Mouse (Mus musculus) granulocyte monocyte progenitor cell, adult 5-6 weeks (primary cell): ENCODE results near the gene Zmiz1. TPM values are rescaled to one million over a fixed set of nuclear protein-coding genes. Genes with fewer than 3 reads are reported as not detected.

Experiments
- ATAC-seq: replicated peaks from 2 replicates; pipeline ENCODE4 v1.8.0; 2016; ENCODE audit warnings: mild to moderate bottlenecking, moderate TSS enrichment, inconsistent platforms; ENCODE audit not compliant: poor library complexity, severe bottlenecking
- total RNA-seq, 2 experiments: library from RNA; stranded (forward) in 1 of 2; stranded (reverse) in 1 of 2; fragments of 200-712, 200-1000 nt in 1 of 2; fragments of >200 nt in 1 of 2; fragmentation: Nextera tagmentation in 1 of 2; gene quantifications; 2 replicates each; pipeline ENCODE4 v1.2.3; 2014 to 2017

Gene Zmiz1
- total RNA-seq, 2 experiments from 2014 or later = 8.9 to 93.2 TPM

DNA sequence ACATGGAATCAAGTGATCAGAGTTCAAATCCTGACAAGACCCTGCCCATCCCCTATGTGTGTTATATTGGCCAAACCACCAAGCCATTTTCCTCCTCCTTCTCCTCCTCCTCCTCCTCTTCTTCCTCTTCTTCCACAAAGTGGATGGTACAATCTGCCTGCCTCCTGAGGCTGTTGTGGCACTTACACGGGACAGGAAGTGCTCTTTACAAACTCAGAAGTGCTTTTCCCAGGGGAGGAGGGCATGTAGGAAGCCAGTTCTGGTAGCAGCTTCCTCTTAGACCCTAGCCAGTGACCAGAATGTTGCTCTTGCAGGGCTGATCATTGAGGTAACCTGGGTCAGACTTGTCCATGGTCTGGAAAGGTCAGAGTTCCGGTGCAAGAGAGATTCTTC is 6.4 kb upstream of the Zmiz1 start:
- peak; percentile 21 for ATAC-seq

GRCm38 (mm10) chr14:25454066-25454760 is 4.8 kb upstream of the Zmiz1 start:
- no peak for ATAC-seq

- ATAC-seq = no peak
Observed at GRCm38 (mm10) chr14:25456666-25457433, 2.1 kb upstream of the Zmiz1 start.

DNA sequence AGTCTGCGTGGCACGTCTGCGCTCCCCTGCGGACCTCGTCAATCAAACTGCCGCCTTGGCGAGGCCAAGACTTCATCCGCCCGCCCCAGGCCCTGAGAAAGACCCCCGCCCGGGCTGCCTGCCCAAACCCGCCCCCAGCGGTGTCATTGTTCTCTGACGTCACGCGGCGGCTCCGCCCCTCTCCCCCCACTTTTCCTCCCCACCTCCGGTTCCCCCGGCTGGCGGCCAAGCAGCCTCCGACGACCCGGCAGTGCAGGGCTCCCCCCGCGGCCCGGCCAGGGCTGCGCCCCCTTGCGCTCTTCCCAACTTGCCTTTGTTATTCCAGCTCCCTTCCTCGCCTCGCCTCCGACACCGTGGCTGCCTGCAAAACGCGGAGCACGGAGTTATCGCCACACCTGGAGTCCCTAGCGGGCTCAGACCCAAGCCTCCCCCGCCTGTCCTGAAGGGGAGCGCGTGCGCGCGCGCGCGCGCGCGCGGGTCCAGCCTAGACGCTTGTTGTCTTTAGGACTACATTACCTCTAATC is 1.5 kb upstream of the Zmiz1 start:
- ATAC-seq = peak; percentile 55

DNA sequence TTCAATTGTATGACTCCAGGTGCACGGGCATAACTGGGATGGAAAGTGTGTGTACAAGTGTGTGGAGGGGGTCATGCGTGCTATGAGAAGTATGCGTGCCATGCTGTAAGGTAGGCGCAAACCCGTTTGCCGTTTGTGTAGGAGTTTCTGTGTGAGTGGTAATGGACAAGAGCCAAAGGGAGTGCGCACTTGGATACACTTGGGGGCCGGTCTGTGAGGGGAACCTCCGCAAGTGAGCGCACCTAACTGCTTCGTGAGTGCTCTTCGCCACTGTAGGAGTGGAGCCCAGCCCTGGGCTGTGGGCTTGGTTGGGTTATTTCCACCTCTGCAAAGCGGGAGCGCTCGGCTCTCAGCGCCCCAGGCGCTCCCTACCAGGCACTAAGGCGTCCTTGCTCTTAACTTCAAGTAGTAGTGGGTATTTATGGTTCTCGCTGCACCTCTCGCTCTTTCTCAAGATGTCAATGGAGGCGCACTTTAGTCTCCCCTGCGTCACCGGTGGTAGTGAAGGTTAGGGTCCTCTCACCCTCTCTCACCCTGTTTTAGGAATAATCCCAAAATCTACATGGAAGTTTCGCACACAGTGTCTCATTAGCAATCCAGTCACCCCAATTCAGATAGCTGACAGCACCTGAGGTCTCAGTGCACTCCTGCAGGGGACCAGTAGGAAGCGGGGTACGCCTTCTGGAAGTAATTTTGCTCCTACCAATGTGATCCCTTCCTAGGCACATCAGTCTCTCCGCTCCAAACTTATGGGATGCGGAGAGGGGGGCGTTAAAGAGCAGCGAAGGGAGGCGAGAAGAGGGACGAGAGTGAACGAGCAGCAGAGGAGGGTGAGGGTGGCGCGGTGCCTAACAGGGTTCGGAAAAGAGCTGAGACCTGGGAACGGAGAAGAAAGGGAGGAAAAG is 622 bp upstream of the Zmiz1 start:
- no peak for ATAC-seq

DNA sequence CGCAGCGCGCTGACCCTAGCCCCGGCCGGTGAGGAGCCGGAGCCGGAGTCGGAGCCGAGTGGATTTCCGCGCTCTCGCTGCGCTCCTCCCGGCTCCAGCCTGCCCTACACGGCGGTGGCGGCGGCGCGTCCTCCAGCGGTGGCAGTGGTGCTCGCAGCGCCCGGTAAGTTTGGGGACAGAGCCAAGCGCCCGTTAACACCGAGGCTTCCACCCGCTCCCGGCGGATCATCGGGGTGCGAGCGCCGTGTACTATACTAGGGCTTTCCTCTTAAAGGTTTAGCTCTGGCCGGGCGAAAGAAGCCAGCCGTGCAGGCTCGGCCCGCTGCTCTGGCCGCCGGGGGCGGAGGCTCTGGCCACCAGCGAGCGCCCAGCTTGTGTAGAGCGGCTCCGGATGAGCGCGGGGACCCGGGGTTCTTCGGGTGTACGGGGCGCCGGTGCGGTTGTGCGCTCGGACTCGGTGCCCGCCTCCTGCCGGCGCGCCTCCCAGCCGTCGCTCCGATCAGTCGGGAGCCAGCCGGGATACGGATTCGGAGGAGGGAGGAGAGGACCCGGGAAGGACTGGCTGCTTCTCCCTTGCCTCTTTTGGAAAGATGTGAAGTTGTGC is 511 bp downstream of the Zmiz1 start:
- peak; percentile 0; the same call in 1 of the 2 replicates for ATAC-seq

GRCm38 (mm10) chr14:25459998-25460800 is 1.2 kb downstream of the Zmiz1 start:
- peak; percentile 15 for ATAC-seq

GRCm38 (mm10) chr14:25460801-25461675 is 2.1 kb downstream of the Zmiz1 start:
- peak; percentile 32 for ATAC-seq

DNA sequence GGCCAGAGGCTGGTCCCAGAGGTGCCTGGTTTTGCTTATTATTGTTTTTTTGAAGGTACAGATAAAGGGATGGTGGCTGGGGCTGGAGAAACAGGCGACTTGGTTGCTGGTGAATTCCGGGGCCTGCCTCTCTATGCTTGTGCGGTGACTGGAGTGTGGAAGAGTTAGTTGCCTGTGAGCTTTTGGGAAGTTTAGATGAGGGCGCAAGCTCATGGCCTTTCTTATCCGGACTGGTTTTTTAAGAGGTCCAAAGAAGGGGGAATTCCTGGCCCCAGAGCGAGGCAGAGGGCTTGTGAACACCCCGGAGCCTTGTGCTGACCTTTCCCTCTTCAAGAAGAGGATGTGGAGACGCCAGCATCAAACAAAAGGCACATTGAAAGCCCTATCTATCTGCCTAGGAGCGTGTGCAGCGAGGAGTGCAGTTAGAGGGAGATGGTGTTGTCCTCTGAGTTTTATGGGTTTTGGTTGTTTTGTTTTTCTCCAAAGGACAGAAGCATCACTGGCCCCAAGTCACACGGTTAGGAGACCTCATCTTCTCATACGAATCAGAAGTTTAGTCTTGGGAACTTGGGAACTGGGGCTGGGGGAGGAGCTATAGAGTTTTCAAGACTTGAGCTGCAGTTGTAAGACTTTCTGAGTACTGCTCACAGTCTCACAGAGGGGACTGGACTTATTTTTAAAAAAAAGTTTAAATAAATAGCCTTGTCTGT is 2.8 kb downstream of the Zmiz1 start:
- no peak for ATAC-seq

DNA sequence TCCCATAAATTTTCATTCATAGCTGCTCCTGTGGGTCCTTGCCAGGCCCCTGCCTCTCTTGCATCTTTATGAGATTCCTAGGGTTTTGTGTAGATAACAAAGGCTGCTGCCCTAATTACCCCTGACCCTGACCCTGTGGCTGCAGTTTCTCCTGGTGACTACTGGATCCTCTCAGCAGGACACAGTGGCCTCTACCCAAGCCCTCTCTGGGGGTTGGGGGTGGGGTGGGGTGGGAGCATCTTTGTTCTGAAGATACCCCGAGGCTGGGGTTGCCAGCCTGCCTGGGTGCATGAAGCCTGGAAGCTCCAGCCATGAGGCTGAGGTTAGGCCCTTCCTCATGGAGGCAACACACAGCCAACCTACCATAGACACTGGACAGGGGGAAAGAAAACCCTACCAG is 4.0 kb downstream of the Zmiz1 start:
- no peak for ATAC-seq

- no peak for ATAC-seq
Observed at GRCm38 (mm10) chr14:25463919-25464318, 4.9 kb downstream of the Zmiz1 start.

DNA sequence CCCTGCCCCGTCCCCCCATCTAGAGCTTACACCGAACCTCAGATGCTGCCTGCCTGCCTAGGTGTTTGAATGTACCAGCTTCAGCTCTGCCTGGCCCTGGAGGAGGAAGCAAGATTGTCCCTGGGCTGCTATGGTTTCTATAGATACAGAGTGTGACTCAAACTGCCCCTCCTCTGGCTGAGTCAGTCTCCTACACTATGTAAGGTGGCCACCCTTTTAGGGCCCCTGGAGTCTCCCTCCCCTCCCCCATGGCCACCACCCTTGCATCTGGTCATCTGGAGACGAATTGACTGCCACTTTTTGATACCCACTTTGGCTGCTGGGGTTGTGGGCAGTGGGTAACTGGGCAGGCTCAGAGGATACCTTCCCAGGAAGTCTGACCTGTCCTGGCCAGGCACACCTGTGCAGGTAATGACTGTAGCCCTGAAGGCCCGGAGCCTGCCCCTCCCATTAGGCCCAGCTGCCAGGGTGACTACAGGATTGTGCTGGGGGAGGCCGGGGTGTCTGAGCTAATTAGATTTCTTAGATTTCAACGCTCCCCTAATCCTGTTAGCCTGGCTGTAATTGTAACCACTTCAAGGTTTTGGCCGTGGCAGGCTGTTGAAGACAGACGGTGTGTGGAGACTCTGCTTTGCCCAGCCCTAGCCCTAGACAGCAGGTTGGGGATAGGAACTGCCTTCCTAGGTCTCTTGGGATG is 5.8 kb downstream of the Zmiz1 start:
- peak; percentile 40 for ATAC-seq

DNA sequence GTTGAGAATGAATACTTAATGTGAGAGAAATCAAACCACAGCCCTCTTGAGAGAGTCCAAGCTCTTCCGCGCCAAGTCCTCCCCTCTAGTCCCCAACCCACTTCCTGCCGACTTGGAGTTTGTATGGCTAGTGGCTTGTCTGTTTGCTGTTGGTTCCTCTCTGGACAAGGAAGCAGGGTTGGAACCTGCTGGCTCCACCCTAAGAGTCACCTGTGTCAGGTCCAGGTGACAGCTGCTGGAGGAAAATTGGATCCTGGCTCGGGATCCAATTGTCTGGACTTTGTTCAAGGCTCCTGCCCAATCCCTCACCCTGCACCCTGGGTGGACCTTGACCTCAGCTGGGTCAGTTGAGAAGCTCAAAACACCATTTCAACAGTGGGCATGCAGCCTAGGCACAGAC is 7.4 kb downstream of the Zmiz1 start:
- no peak for ATAC-seq

DNA sequence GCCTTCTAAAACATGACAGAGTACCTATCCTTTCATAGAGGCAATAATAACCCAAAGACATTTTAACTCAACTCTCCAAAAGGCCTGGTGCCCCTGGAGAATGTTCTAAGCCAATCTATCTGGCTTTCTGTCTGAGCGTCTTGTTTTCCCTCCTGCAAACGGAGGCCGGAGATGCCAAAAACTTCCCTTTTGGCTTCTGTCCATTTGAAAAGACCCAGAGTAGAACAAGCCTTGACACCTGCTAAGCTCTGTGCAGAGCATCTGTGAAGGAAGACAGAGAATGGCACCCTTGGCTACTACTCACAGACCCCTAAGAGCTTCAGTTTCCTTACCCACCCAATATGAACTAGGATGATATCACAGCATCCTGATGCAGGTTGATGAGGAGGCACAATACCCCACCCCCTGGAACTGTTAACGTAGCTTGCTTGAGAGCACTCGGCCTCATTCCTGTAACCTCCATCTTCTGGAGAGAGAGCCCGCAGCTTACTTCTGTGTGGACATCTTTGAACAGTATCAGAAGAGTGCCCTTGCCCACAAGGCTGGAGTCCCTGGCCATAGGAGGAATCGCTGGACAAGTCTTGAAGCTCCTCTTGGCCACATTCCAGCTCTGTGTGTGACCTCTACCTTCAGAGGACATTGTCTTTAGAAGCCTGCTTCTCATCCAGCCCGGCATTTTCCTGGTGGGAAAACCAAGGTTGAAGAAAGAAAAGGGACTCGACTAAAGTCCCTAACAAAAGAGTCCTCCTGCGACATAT is 9.1 kb downstream of the Zmiz1 start:
- no peak for ATAC-seq

- ATAC-seq = no peak
Observed at GRCm38 (mm10) chr14:25468891-25469529, 10.0 kb downstream of the Zmiz1 start.

GRCm38 (mm10) chr14:25470224-25470805 is 11.3 kb downstream of the Zmiz1 start:
- peak; percentile 34 for ATAC-seq
